Mouse (Mus musculus) heart, postnatal 25 days (tissue): Measurements from ENCODE around the gene Sh3pxd2a. TPM values are rescaled to one million over a fixed set of nuclear protein-coding genes. Genes with fewer than 3 reads are reported as not detected.

Experiments
- DNase-seq: peaks from one replicate; pipeline ENCODE4 v3.0.0; 2022; ENCODE audit warnings: low spot score
- intact Hi-C: fragments of 180-260 bp; cut with DNase I; formaldehyde crosslinking; loops from one replicate; pipeline ENCODE4 v1.15.1; 2025
- total RNA-seq, 2 experiments: library from RNA; stranded (reverse); gene quantifications; 2 replicates each; pipeline ENCODE4 v1.2.3; 2021

Gene Sh3pxd2a
- total RNA-seq, 2 experiments from 2014 or later: 63.5 to 63.6 TPM

GRCm38 (mm10) chr19:47359166-47359931 is 104.9 kb downstream of the Sh3pxd2a start:
- intact Hi-C loops: loop anchor here (5.0 to 10.0 kb wide), 3 partner anchors 128 to 465 kb away; no protein-coding TSS in a partner anchor
- no peak for DNase-seq

GRCm38 (mm10) chr19:47357297-47357696 is 106.9 kb downstream of the Sh3pxd2a start:
- no peak for DNase-seq
- intact Hi-C loops: loop anchor here (1.0 to 10.0 kb wide), 5 partner anchors 108 to 468 kb away; partner anchors contain the start of gene Sh3pxd2a

- intact Hi-C loops: loop anchor here (2.0 to 10.0 kb wide), 4 partner anchors 108 to 468 kb away; partner anchors contain the start of gene Sh3pxd2a
- DNase-seq: peak; percentile 41
These were observed 107.9 kb downstream of the Sh3pxd2a start for GRCm38 (mm10) chr19:47356188-47356857.

GRCm38 (mm10) chr19:47354456-47354855 is 109.7 kb downstream of the Sh3pxd2a start:
- intact Hi-C loops: loop anchor here (10.0 kb wide), 2 partner anchors 260 to 470 kb away; no protein-coding TSS in a partner anchor
- no peak for DNase-seq

GRCm38 (mm10) chr19:47349043-47349442 is 115.2 kb downstream of the Sh3pxd2a start:
- no peak for DNase-seq
- intact Hi-C loops: no loop called here

- no peak for DNase-seq
- intact Hi-C loops: no loop called here
These were observed 115.7 kb downstream of the Sh3pxd2a start for GRCm38 (mm10) chr19:47348395-47349016.

GRCm38 (mm10) chr19:47347021-47347643 is 117.1 kb downstream of the Sh3pxd2a start:
- intact Hi-C loops: no loop called here
- no peak for DNase-seq

GRCm38 (mm10) chr19:47346606-47347005 is 117.6 kb downstream of the Sh3pxd2a start:
- intact Hi-C loops: no loop called here
- DNase-seq: no peak

- intact Hi-C loops: no loop called here
- DNase-seq: peak; percentile 39
These were observed 118.2 kb downstream of the Sh3pxd2a start for GRCm38 (mm10) chr19:47345851-47346568.

GRCm38 (mm10) chr19:47343422-47343821 is 120.8 kb downstream of the Sh3pxd2a start:
- DNase-seq: no peak
- intact Hi-C loops: no loop called here

GRCm38 (mm10) chr19:47339165-47339564 is 125.0 kb downstream of the Sh3pxd2a start:
- intact Hi-C loops: loop anchor here (2.0 kb wide), 1 partner anchor 164 kb away; no protein-coding TSS in a partner anchor
- no peak for DNase-seq

- intact Hi-C loops: loop anchor here (1.0 to 2.0 kb wide), 2 partner anchors 74 to 164 kb away; no protein-coding TSS in a partner anchor
- no peak for DNase-seq
These were observed 125.6 kb downstream of the Sh3pxd2a start for GRCm38 (mm10) chr19:47338396-47339164.

- intact Hi-C loops: loop anchor here (1.0 to 2.0 kb wide), 2 partner anchors 73 to 163 kb away; no protein-coding TSS in a partner anchor
- peak; percentile 75 for DNase-seq
These were observed 126.5 kb downstream of the Sh3pxd2a start for GRCm38 (mm10) chr19:47337743-47338142.

GRCm38 (mm10) chr19:47337191-47337590 is 127.0 kb downstream of the Sh3pxd2a start:
- intact Hi-C loops: no loop called here

GRCm38 (mm10) chr19:47335262-47335661 is 128.9 kb downstream of the Sh3pxd2a start:
- no peak for DNase-seq
- intact Hi-C loops: no loop called here

More at GRCm38 (mm10) chr19:47337191-47337590, 127.0 kb downstream of the Sh3pxd2a start:
- DNase-seq: no peak

GRCm38 (mm10) chr19:47334713-47335112 is 129.5 kb downstream of the Sh3pxd2a start:
- intact Hi-C loops: no loop called here
- DNase-seq: no peak

GRCm38 (mm10) chr19:47330743-47331227 is 133.4 kb downstream of the Sh3pxd2a start:
- intact Hi-C loops: no loop called here

GRCm38 (mm10) chr19:47329102-47329501 is 135.1 kb downstream of the Sh3pxd2a start:
- no peak for DNase-seq
- intact Hi-C loops: no loop called here

More at GRCm38 (mm10) chr19:47330743-47331227, 133.4 kb downstream of the Sh3pxd2a start:
- DNase-seq: no peak
